In the genomic region with DNA sequence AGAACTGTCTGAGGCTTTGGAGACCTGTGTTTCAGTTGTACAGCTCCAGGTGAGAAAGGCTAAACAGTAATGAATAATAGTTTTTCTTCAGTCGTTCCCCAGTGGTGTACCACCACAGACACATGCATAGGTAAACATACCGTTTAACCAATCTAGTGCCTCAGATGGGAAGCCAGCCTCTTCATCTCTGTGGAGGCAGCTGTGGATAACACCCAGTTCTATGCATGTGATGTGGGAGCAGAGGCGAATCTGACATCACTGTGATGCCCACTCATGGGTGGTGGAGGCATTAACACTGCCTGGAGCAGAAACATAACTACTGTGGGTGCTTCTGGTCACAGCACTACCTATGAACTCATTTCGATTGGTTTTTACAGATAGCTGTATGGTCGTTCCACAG, we compare ENCODE assay signal across 13 mouse cellular contexts. TPM values are rescaled to one million over a fixed set of nuclear protein-coding genes. Genes with fewer than 3 reads are reported as not detected.
"Had no signal": no experiment of that assay in that cellular context is flagged by ENCODE, and none has a peak within 500 bp of the region (broad histone marks: within the 10 kb centered on the region; RNA-seq: fewer than 3 reads in every experiment).

No protein-coding gene starts in this region.

- H3K9me3 ChIP-seq: intestine, embryonic 15.5 days; limb, embryonic 15.5 days; liver, embryonic 12.5 days; midbrain, embryonic 13.5 days; neural tube, embryonic 15.5 days had no signal

- ATAC-seq: intestine, embryonic 15.5 days; liver, embryonic 12.5 days; midbrain, embryonic 13.5 days had no signal

- H3K36me3 ChIP-seq: intestine, embryonic 15.5 days; limb, embryonic 15.5 days; liver, embryonic 12.5 days; midbrain, embryonic 13.5 days; neural tube, embryonic 15.5 days had no signal

- DNase-seq: kidney, adult 8-10 months; kidney, postnatal 36 days; lung, postnatal 14 days; right cerebral cortex, postnatal 4 days; spleen, adult 18-20 months; thymus, adult 18-20 months; thymus, postnatal 14 days had no signal

- H3K9ac ChIP-seq: intestine, embryonic 15.5 days; limb, embryonic 15.5 days; liver, embryonic 12.5 days; midbrain, embryonic 13.5 days; neural tube, embryonic 15.5 days had no signal

- H3K4me3 ChIP-seq: intestine, embryonic 15.5 days; limb, embryonic 15.5 days; liver, embryonic 12.5 days; midbrain, embryonic 13.5 days; neural tube, embryonic 15.5 days had no signal

- H3K27me3 ChIP-seq: intestine, embryonic 15.5 days; limb, embryonic 15.5 days; liver, embryonic 12.5 days; midbrain, embryonic 13.5 days; neural tube, embryonic 15.5 days had no signal

- H3K4me2 ChIP-seq: intestine, embryonic 15.5 days; limb, embryonic 15.5 days; liver, embryonic 12.5 days; midbrain, embryonic 13.5 days; neural tube, embryonic 15.5 days had no signal

- H3K27ac ChIP-seq: intestine, embryonic 15.5 days; limb, embryonic 15.5 days; liver, embryonic 12.5 days; midbrain, embryonic 13.5 days; neural tube, embryonic 15.5 days had no signal

RNA-seq across cellular contexts. Expression of a gene that starts 56.0 kb away (rescaled TPM):
- polyA plus RNA-seq: liver, embryonic 12.5 days; liver, embryonic 16.5 days had no signal
